Mouse (Mus musculus) hindbrain, postnatal 0 days (tissue): Measurements from ENCODE around the gene Zmynd19. TPM values are rescaled to one million over a fixed set of nuclear protein-coding genes. Genes with fewer than 3 reads are reported as not detected.
A peak's percentile ranks its signal among the peaks of the same experiment; 100 is the strongest.
"Not testable (repeated sequence)": the region's sequence is repeated elsewhere in the genome, so short reads cannot be mapped to it uniquely, and the experiment has no call there.

Source experiments
- ATAC-seq: fragments of 200-750 bp; cut with Nextera tagmentation; 2 replicates; pipeline ENCODE4 v1.8.0; 2017; ENCODE audit warnings: mild to moderate bottlenecking, moderate TSS enrichment, moderate library complexity
- DNase-seq: peaks from one replicate; pipeline ENCODE4 v3.0.0-alpha.2; 2015; ENCODE audit warnings: low spot score
- H3K27ac ChIP-seq: fragments of 300-500 bp; sonication (generic); 2 replicates; pipeline ENCODE4 v1.5.1; 2014; ENCODE audit warnings: mild to moderate bottlenecking
- H3K27me3 ChIP-seq: fragments of 300-500 bp; sonication (generic); 2 replicates; pipeline ENCODE4 v1.6.1; 2014; ENCODE audit warnings: low read length, mixed read lengths; ENCODE audit not compliant: insufficient read depth
- H3K36me3 ChIP-seq: fragments of 300-500 bp; sonication (generic); 2 replicates; pipeline ENCODE4 v1.6.1; 2014; ENCODE audit warnings: low read length, mixed read lengths; ENCODE audit not compliant: insufficient read depth
- H3K4me1 ChIP-seq: fragments of 300-500 bp; sonication (generic); 2 replicates; pipeline ENCODE4 v1.6.1; 2014; ENCODE audit warnings: antibody characterized with exemption, low read length, mixed read lengths; ENCODE audit not compliant: insufficient read depth
- H3K4me2 ChIP-seq: fragments of 300-500 bp; sonication (generic); 2 replicates; pipeline ENCODE4 v1.6.1; 2014; ENCODE audit warnings: low read depth, mild to moderate bottlenecking, low read length, moderate library complexity, mixed read lengths
- H3K4me3 ChIP-seq: fragments of 300-500 bp; sonication (generic); 2 replicates; pipeline ENCODE4 v1.5.1; 2014; ENCODE audit warnings: low read length
- H3K9ac ChIP-seq: fragments of 300-500 bp; sonication (generic); replicated peaks from 2 replicates; pipeline ENCODE4 v1.6.1; 2014; ENCODE audit warnings: mild to moderate bottlenecking, low read length, moderate library complexity, mixed read lengths
- H3K9me3 ChIP-seq: fragments of 300-500 bp; sonication (generic); 2 replicates; pipeline ENCODE4 v1.6.1; 2016; ENCODE audit warnings: low read length, mixed read lengths
- CTCF ChIP-seq: IDR thresholded peaks from 2 replicates; pipeline ENCODE4 v1.5.1; 2016; ENCODE audit warnings: antibody characterized with exemption, control low read depth, low read depth
- WGBS: fragments of 180-500 bp; shearing (Covaris S2); extraction: QIAGEN DNeasy Blood & Tissue Kit; methylation state at CpG from one replicate; pipeline ENCODE4 v1.1.7; 2014; 5-methylcytosine and 5-hydroxymethylcytosine counted together
- polyA plus RNA-seq: library from polyadenylated mRNA; unstranded; fragments of >200 nt; fragmentation: Nextera tagmentation; extraction: Ambion mirVana; gene quantifications from 2 replicates; pipeline ENCODE4 v1.2.1, GENCODE M21; 2015
- total RNA-seq: library from RNA; depleted of rRNA; stranded (reverse); fragments of >200 nt; gene quantifications from 2 replicates; pipeline ENCODE4 v1.2.3, GENCODE M21; 2014

The Zmynd19 gene
- total and polyA plus RNA-seq, 2 experiments from 2014 or later, result 21.0 to 23.2 TPM

DNA sequence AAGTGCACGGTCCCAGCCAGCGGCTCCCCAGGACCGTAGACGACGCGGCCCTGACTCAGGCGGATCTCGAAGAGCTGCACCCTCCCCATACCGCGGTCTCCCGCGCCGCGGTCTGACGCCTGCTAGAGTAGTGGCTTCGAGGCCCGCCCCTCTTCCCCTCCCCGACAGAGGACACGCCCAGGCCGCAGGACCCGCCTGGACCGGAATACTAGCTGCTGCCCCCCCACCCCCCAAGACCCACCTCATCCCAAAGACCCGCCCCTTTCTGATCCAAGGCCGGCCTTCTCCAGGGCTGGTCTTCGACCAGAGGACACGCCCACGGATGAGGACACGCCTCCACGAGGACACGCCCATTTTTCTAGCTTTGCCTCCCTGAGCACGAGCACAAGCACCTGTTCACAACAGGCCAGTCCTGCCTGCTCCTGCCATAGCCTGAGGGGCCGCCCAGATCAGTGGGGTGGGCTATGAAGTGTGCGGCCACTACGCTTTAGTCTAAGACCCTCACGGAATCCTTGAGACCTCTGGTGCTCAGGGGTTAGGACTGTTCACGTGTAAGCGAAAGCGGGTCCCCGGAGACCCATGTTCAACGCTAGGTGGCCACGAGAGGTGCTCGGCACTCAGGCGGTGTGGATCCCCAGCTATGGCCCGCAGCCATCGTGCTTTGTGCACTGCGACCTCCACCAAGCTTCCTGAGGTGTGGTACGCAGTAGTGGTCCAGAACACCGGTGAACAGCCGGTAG, 14.4 kb upstream of the Zmynd19 start, which contains the start of gene Arrdc1:
TSS of gene Arrdc1 (minus strand) at position 196 of the 740 bp plus-strand sequence.
- Histone ChIP-seq H3K4me2 (peak within 1 kb of the TSS; percentile 91), H3K27me3 (no peaks in the 10 kb centered on the region), H3K9ac (peak within 1 kb of the TSS; percentile 80), H3K36me3 (no peaks in the 10 kb centered on the region), H3K4me1 (peaks cover 10% of the 10 kb centered on the region), H3K9me3 (no peaks in the 10 kb centered on the region), H3K4me3 (peak within 1 kb of the TSS; percentile 75), H3K27ac (peak within 1 kb of the TSS; percentile 80)
- ATAC-seq, result peak; percentile 93
- DNase-seq, result peak; percentile 94
- under 1% methylated on average over 49 of the region's 49 CpGs for WGBS
- TF ChIP-seq CTCF, result peak; percentile 73

DNA sequence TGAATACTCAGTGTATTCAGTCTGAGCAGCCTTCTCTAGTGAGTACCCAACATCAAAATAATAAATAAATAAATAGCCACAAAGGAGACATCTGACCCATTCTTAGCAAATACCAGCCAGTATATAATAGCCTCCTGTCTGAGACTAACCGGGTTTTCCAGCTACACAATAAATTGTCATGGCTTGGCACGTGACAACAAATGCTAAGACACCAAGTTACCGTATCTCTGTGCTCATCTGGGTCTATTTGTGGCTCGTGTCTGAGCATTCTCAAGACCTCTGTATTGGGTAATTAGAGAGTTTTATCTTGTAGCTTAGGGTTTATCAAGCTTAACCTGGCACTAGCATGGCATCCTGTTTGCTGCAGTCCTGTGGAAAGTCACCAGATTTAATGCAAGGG, 7.5 kb upstream of the Zmynd19 start:
- ATAC-seq, result no peak
- TF ChIP-seq CTCF, result no peak
- no peaks in the 10 kb centered on the region for H3K36me3 ChIP-seq
- DNase-seq, result no peak
- no peak overlapping the region for H3K4me2 ChIP-seq
- H3K4me3 ChIP-seq, result no peak overlapping the region
- H3K9me3 ChIP-seq, result no peaks in the 10 kb centered on the region
- 65% methylated on average over 4 of the region's 4 CpGs for WGBS
- H3K27ac ChIP-seq, result no peak overlapping the region
- H3K27me3 ChIP-seq, result no peaks in the 10 kb centered on the region
- H3K4me1 ChIP-seq, result no peaks in the 10 kb centered on the region
- no peak overlapping the region for H3K9ac ChIP-seq

- not testable (repeated sequence) for H3K4me1 ChIP-seq, H3K4me3 ChIP-seq, H3K9ac ChIP-seq, H3K36me3 ChIP-seq, ATAC-seq, H3K4me2 ChIP-seq, H3K27me3 ChIP-seq, H3K27ac ChIP-seq, H3K9me3 ChIP-seq
- WGBS, result 41% methylated on average over 2 of the region's 2 CpGs
- peak; percentile 48 for DNase-seq
- TF ChIP-seq CTCF, result peak; percentile 47
Observed at GRCm38 (mm10) chr2:24944304-24944703, 5.3 kb upstream of the Zmynd19 start.

DNA sequence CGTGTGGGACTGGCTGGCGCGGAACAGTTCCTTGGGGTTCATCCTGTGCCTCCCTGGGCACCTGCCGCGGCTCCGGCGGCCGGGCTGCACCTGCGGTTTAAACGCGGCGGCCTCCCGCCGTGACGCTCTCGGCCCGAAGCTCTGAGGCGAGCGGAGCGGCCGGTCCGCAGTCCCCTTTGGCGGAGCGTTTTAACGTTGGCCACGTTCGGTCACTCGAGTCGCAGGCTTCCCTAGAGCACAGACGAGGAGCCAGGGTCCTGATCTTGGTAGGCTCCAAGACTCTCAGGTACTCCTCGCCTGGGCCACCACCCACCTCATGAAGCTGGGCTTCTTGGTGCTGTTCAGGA, 570 bp downstream of the Zmynd19 start:
- peak; percentile 16; the same call in 1 of the 2 replicates for ATAC-seq
- DNase-seq, result peak; percentile 22
- Histone ChIP-seq H3K4me1 (peaks cover 6% of the 10 kb centered on the region; the same call in 1 of the 2 replicates), H3K4me3 (peak overlapping the region; percentile 92), H3K9me3 (no peaks in the 10 kb centered on the region), H3K27me3 (no peaks in the 10 kb centered on the region), H3K27ac (peak overlapping the region; percentile 77), H3K36me3 (peaks cover 23% of the 10 kb centered on the region), H3K4me2 (peak overlapping the region; percentile 84), H3K9ac (peak overlapping the region; percentile 91)
- under 1% methylated on average over 31 of the region's 31 CpGs for WGBS
- no peak for TF ChIP-seq CTCF

DNA sequence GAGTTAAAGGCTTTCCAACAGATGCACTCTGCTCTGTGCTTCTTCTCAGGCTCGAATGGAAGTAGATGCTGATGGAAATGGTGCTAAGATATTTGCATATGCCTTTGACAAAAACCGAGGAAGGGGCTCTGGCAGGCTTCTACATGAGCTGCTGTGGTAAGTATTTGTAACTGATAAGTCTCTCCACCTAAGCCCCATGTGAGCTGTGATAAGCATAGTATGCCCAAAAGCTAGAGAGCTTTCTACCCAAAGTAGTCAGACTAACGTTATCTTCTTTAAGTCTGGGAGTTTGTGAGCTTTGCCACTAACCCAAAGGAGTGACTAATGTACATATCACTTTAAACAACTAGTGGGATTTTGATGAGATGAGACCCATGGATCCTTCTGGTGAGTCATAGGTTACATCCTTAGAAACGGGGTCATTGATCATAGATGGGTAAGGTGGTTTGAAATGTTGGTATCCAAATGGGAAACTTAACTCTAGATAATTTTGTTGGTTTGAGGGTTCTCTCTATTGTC, 3.0 kb downstream of the Zmynd19 start:
- Histone ChIP-seq H3K9me3 (no peaks in the 10 kb centered on the region), H3K9ac (no peak overlapping the region), H3K27me3 (no peaks in the 10 kb centered on the region), H3K27ac (no peak overlapping the region), H3K36me3 (peaks cover 31% of the 10 kb centered on the region), H3K4me2 (no peak overlapping the region), H3K4me3 (no peak overlapping the region), H3K4me1 (peaks cover 6% of the 10 kb centered on the region; the same call in 1 of the 2 replicates)
- TF ChIP-seq CTCF, result no peak
- ATAC-seq, result no peak
- WGBS, result 88% methylated on average over 4 of the region's 4 CpGs
- no peak for DNase-seq

GRCm38 (mm10) chr2:24960910-24961309, 11.3 kb downstream of the Zmynd19 start:
- 29% methylated on average over 3 of the region's 3 CpGs for WGBS
- TF ChIP-seq CTCF, result peak; percentile 75
- no peak overlapping the region for H3K4me3 ChIP-seq
- no peak overlapping the region for H3K9ac ChIP-seq
- H3K36me3 ChIP-seq, result peaks cover 35% of the 10 kb centered on the region
- H3K27me3 ChIP-seq, result no peaks in the 10 kb centered on the region
- no peaks in the 10 kb centered on the region for H3K9me3 ChIP-seq
- peak; percentile 59 for DNase-seq
- H3K27ac ChIP-seq, result no peak overlapping the region
- no peak overlapping the region for H3K4me2 ChIP-seq
- ATAC-seq, result no peak
- peaks cover 7% of the 10 kb centered on the region; the same call in 1 of the 2 replicates for H3K4me1 ChIP-seq
